Mouse (Mus musculus): ENCODE results near the gene Crat. TPM values are rescaled to one million over a fixed set of nuclear protein-coding genes. Genes with fewer than 3 reads are reported as not detected.
A peak's percentile ranks its signal among the peaks of the same experiment; 100 is the strongest.

Gene Crat
- polyA plus RNA-seq, 1 experiment from 2014 or later = 28.0 TPM

DNA sequence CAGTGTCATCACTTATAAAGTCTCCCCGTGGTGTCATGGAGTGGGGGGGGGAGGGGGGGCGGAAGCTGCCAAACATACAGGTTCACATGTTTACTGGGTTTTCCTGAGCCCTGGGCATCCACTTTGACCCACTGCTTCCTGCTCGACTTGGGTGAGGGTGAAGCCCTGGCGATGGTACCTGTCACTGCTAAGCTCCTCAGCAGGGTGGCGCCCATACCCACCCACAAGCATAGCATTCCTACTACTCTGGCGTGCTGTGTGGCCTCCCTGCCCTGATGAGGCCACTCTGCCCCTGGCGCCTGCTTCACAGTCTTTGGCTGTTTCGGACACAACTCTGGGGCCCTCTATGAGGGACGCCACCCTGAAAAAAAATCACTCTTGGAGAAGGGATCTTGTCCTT lies 58.7 kb downstream of the Crat start:
- TF ChIP-seq CTCF (IDR thresholded peaks at IDR 0.05; ENCODE audit: low read depth) = no peak
- ATAC-seq (ENCODE audit: insufficient read depth) = no peak
- Histone ChIP-seq H3K36me3 (ENCODE audit: insufficient read depth) (peaks cover 31% of the 10 kb centered on the region; the same call in 1 of the 2 replicates), H3K9me3 (ENCODE audit: low read depth, low read length) (no peaks in the 10 kb centered on the region), H3K4me1 (ENCODE audit: insufficient read depth) (peaks cover 5% of the 10 kb centered on the region; the same call in 1 of the 2 replicates), H3K4me2 (no peak overlapping the region), H3K27me3 (ENCODE audit: insufficient read depth, low read length) (no peaks in the 10 kb centered on the region), H3K9ac (no peak overlapping the region), H3K4me3 (ENCODE audit: low read depth, low read length) (no peak overlapping the region), H3K27ac (ENCODE audit: low read depth) (no peak overlapping the region)
- DNase-seq = no peak
- WGBS = 56% methylated on average over 9 of the region's 9 CpGs

DNA sequence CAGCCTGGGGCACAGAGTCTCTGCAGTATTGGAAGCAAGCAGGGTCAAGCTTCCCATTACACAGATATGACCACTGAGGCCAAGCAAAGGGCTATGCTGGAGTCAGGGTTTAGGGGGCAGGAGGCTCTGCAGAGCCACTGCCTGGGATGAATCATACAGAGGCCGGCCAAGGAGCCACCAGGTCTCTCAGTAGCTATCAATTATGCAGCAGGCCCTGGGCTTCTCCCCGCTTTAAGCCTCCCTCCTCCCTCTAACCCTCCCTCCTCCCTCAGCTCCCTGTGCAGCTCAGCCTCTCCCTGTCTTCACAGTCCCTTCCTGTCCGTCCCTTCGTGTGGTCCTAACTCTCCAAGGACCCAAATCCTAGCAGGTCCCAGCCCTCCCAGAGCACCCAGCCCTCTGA lies 59.3 kb downstream of the Crat start:
- Histone ChIP-seq H3K4me3 (ENCODE audit: low read depth, low read length) (no peak overlapping the region), H3K36me3 (ENCODE audit: insufficient read depth) (peaks cover 32% of the 10 kb centered on the region; the same call in 1 of the 2 replicates), H3K27ac (ENCODE audit: low read depth) (no peak overlapping the region), H3K4me2 (no peak overlapping the region), H3K4me1 (ENCODE audit: insufficient read depth) (peaks cover 5% of the 10 kb centered on the region; the same call in 1 of the 2 replicates), H3K27me3 (ENCODE audit: insufficient read depth, low read length) (no peaks in the 10 kb centered on the region), H3K9ac (no peak overlapping the region), H3K9me3 (ENCODE audit: low read depth, low read length) (no peaks in the 10 kb centered on the region)
- DNase-seq (no peak), ATAC-seq (ENCODE audit: insufficient read depth) (no peak)
- WGBS = 49% methylated on average over 4 of the region's 4 CpGs
- TF ChIP-seq CTCF (IDR thresholded peaks at IDR 0.05; ENCODE audit: low read depth) = no peak

DNA sequence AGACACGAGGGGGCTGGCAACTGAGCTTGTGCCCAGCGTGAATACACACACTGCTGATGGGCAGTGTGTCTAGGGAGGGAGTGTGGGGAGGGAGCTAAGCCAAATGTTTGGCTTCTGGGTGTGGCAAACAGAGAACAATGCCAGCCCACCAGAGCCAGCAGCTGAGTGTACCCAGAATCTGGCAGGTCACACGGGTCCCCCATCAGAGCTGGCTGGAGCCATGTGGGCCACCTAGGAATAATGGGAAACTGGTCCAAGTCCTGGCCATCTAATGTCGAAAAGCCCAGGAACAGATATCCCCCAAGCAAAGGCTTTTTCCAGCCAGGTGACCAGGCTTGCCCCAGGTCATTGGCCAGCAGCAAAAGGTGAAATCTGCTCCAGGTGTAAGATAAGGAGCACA lies 59.8 kb downstream of the Crat start:
- Histone ChIP-seq H3K27ac (ENCODE audit: low read depth) (no peak overlapping the region), H3K9me3 (ENCODE audit: low read depth, low read length) (no peaks in the 10 kb centered on the region), H3K4me3 (ENCODE audit: low read depth, low read length) (no peak overlapping the region), H3K9ac (no peak overlapping the region), H3K4me2 (no peak overlapping the region), H3K27me3 (ENCODE audit: insufficient read depth, low read length) (no peaks in the 10 kb centered on the region), H3K4me1 (ENCODE audit: insufficient read depth) (peaks cover 5% of the 10 kb centered on the region; the same call in 1 of the 2 replicates), H3K36me3 (ENCODE audit: insufficient read depth) (peaks cover 34% of the 10 kb centered on the region; the same call in 1 of the 2 replicates)
- no peak for TF ChIP-seq CTCF (IDR thresholded peaks at IDR 0.05; ENCODE audit: low read depth)
- DNase-seq (no peak), ATAC-seq (ENCODE audit: insufficient read depth) (no peak)
- WGBS = 51% methylated on average over 4 of the region's 4 CpGs

DNA sequence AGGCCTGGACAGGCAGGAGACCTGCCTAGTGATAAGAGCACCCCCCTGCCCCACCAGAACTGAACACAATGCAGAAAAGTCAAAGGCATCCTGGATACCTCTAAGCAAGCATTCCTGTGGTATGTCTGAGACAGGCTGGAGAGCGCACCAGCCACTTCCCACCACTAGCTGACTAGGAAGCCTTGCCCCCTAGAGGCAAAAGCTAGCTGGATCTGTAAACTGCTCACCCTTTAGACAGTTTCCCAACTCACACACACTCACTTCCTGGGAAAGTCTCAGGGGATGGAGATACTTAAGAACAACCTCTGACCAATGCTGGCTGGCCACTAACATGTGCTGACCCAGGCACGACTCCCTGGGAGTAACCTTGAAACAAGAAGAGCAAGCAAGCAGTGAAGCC lies 64.5 kb downstream of the Crat start:
- H3K27me3 ChIP-seq (ENCODE audit: insufficient read depth, low read length) = no peaks in the 10 kb centered on the region
- no peaks in the 10 kb centered on the region for H3K4me1 ChIP-seq (ENCODE audit: insufficient read depth)
- 60% methylated on average over 2 of the region's 2 CpGs for WGBS
- DNase-seq (peak; percentile 38), ATAC-seq (ENCODE audit: insufficient read depth) (no peak)
- no peak overlapping the region for H3K9ac ChIP-seq
- no peak overlapping the region for H3K4me3 ChIP-seq (ENCODE audit: low read depth, low read length)
- H3K27ac ChIP-seq (ENCODE audit: low read depth) = no peak overlapping the region
- no peaks in the 10 kb centered on the region for H3K9me3 ChIP-seq (ENCODE audit: low read depth, low read length)
- peaks cover 71% of the 10 kb centered on the region for H3K36me3 ChIP-seq (ENCODE audit: insufficient read depth)
- TF ChIP-seq CTCF (IDR thresholded peaks at IDR 0.05; ENCODE audit: low read depth) = peak; percentile 52
- H3K4me2 ChIP-seq = no peak overlapping the region

Small RNAs within 50 kb of the gene (microRNA-seq; reads per million reads assigned to microRNA genes)
- gene Gm47292 (ENCODE audit: borderline number of aligned reads) = not detected

Other genes starting within 250 kb of the Crat start
- 18.4 and 19.7 TPM in 2 replicates for gene Endog, start 244.3 kb downstream of the Crat start, polyA plus RNA-seq (2014; fragmentation: Nextera tagmentation; extraction: Ambion mirVana)
- gene Spout1, start 237.4 kb downstream of the Crat start, polyA plus RNA-seq (2014; fragmentation: Nextera tagmentation; extraction: Ambion mirVana) = 67.1 and 72.6 TPM in 2 replicates
- gene Kyat1, start 210.0 kb downstream of the Crat start, polyA plus RNA-seq (2014; fragmentation: Nextera tagmentation; extraction: Ambion mirVana) = 7.6 and 8.7 TPM in 2 replicates
- 43.9 and 44.4 TPM in 2 replicates for gene Lrrc8a, start 178.1 kb downstream of the Crat start, polyA plus RNA-seq (2014; fragmentation: Nextera tagmentation; extraction: Ambion mirVana)
- gene Gm28035, start 175.2 kb downstream of the Crat start, polyA plus RNA-seq (2014; fragmentation: Nextera tagmentation; extraction: Ambion mirVana) = 0.20 and 0.23 TPM in 2 replicates
- gene Phyhd1, start 149.6 kb downstream of the Crat start, polyA plus RNA-seq (2014; fragmentation: Nextera tagmentation; extraction: Ambion mirVana) = 7.1 and 7.3 TPM in 2 replicates
- gene Gm28038, start 134.8 kb downstream of the Crat start, polyA plus RNA-seq (2014; fragmentation: Nextera tagmentation; extraction: Ambion mirVana) = not detected in 2 replicates
- 30.6 and 31.7 TPM in 2 replicates for gene Dolk, start 129.5 kb downstream of the Crat start, polyA plus RNA-seq (2014; fragmentation: Nextera tagmentation; extraction: Ambion mirVana)
- 49.4 and 56.0 TPM in 2 replicates for gene Nup188, start 129.4 kb downstream of the Crat start, polyA plus RNA-seq (2014; fragmentation: Nextera tagmentation; extraction: Ambion mirVana)
- 57.5 and 59.9 TPM in 2 replicates for gene Sh3glb2, start 56.5 kb downstream of the Crat start, polyA plus RNA-seq (2014; fragmentation: Nextera tagmentation; extraction: Ambion mirVana)
- gene Miga2, start 51.6 kb downstream of the Crat start, polyA plus RNA-seq (2014; fragmentation: Nextera tagmentation; extraction: Ambion mirVana) = 19.9 and 24.5 TPM in 2 replicates
- 32.6 and 34.2 TPM in 2 replicates for gene Dolpp1, start 23.6 kb downstream of the Crat start, polyA plus RNA-seq (2014; fragmentation: Nextera tagmentation; extraction: Ambion mirVana)
- 85.7 and 95.5 TPM in 2 replicates for gene Ptpa, start 226 bp upstream of the Crat start, polyA plus RNA-seq (2014; fragmentation: Nextera tagmentation; extraction: Ambion mirVana)
- 4.7 and 4.9 TPM in 2 replicates for gene Ier5l, start 58.4 kb upstream of the Crat start, polyA plus RNA-seq (2014; fragmentation: Nextera tagmentation; extraction: Ambion mirVana)
- gene Cstad, start 179.2 kb upstream of the Crat start, polyA plus RNA-seq (2014; fragmentation: Nextera tagmentation; extraction: Ambion mirVana) = 0.95 and 1.5 TPM in 2 replicates

Measured in lung, embryonic 14.5 days (tissue).